Mouse (Mus musculus): ENCODE measurements around the gene Nxf1. TPM values are rescaled to one million over a fixed set of nuclear protein-coding genes. Genes with fewer than 3 reads are reported as not detected.
A peak's percentile ranks its signal among the peaks of the same experiment; 100 is the strongest.

The Nxf1 gene
- total and polyA plus RNA-seq, 3 experiments, result 66.5 to 136 (median 101) TPM

- no peaks in the 10 kb centered on the region for H3K9me3 ChIP-seq (replicated peaks; ENCODE audit: low read length)
- peaks cover 3% of the 10 kb centered on the region; the same call in 1 of the 2 replicates for H3K79me2 ChIP-seq (replicated peaks; ENCODE audit: control insufficient read depth, extremely low read depth, insufficient read depth, poor library complexity, severe bottlenecking)
- in situ Hi-C loops (cut with MboI; ENCODE audit: low pct_ligation_motif_present, low pct_unique_long_range_greater_than_20kb, low sequenced_read_pairs), result no loop called here
- peaks cover 14 to 64% of the 10 kb centered on the region in 2 experiments for H3K4me1 ChIP-seq (ENCODE audit: control insufficient read depth in 1 of 2, insufficient read depth in 2 of 2)
- H3K36me3 ChIP-seq (replicated peaks in 1 of 2; ENCODE audit: control insufficient read depth in 1 of 2, insufficient read depth in 1 of 2, low read length in 1 of 2), result peaks cover 12 to 33% of the 10 kb centered on the region in 2 experiments
- no peak overlapping the region for H3K4me2 ChIP-seq (ENCODE audit: insufficient read depth, low read depth, poor library complexity, severe bottlenecking)
- DNase-seq (ENCODE audit: extremely low read depth), result no peak
- H3K27me3 ChIP-seq (replicated peaks), result no peaks in the 10 kb centered on the region
- no peak for TF ChIP-seq CHD2 (IDR thresholded peaks at IDR 0.05; ENCODE audit: low read length)
- TF ChIP-seq ETS1 (conservative IDR thresholded peaks at IDR 0.05; ENCODE audit: low read depth, low read length), result no peak
- no peak for TF ChIP-seq USF1 (IDR thresholded peaks at IDR 0.05; ENCODE audit: low read depth, low read length)
- no peak for TF ChIP-seq E2F4 (IDR thresholded peaks at IDR 0.05; ENCODE audit: insufficient replicate concordance, low read depth, low read length)
- no peak for TF ChIP-seq NELFE (IDR thresholded peaks at IDR 0.05; ENCODE audit: low read depth, low read length)
- TF ChIP-seq ZMIZ1 (IDR thresholded peaks at IDR 0.05; ENCODE audit: low read depth, low read length), result no peak
- no peak for TF ChIP-seq NRF1 (IDR thresholded peaks at IDR 0.05; ENCODE audit: low read depth, low read length)
- no peak for TF ChIP-seq MAFK (IDR thresholded peaks at IDR 0.05; ENCODE audit: insufficient replicate concordance, low read length)
- TF ChIP-seq ZNF384 (IDR thresholded peaks at IDR 0.05; ENCODE audit: low read depth, low read length), result no peak
- TF ChIP-seq IRF4 (IDR thresholded peaks at IDR 0.05; ENCODE audit: low read depth, low read length), result no peak
- TF ChIP-seq JUND (conservative IDR thresholded peaks at IDR 0.05; ENCODE audit: low read depth, low read length), result no peak
- no peak overlapping the region for H3K9ac ChIP-seq (ENCODE audit: insufficient read depth, low read depth)
- H3K27ac ChIP-seq (ENCODE audit: insufficient read depth, low read depth), result no peak overlapping the region
- no peak overlapping the region for H3K4me3 ChIP-seq (replicated peaks in 1 of 3; ENCODE audit: low read depth in 2 of 3, low read length in 2 of 3, poor library complexity in 1 of 3)
- dilution Hi-C loops (cut with MboI; ENCODE audit: extremely low pct_ligation_motif_present, extremely low pct_unique_long_range_greater_than_20kb, low sequenced_read_pairs), result no loop called here
These were observed 47.2 kb downstream of the Nxf1 start for GRCm38 (mm10) chr19:8803879-8804660.

- H3K9me3 ChIP-seq (replicated peaks; ENCODE audit: low read length), result no peaks in the 10 kb centered on the region
- peak; percentile 78 for DNase-seq (ENCODE audit: extremely low read depth)
- H3K4me2 ChIP-seq (ENCODE audit: insufficient read depth, low read depth, poor library complexity, severe bottlenecking), result peak overlapping the region; percentile 72
- in situ Hi-C loops (cut with MboI; ENCODE audit: low pct_ligation_motif_present, low pct_unique_long_range_greater_than_20kb, low sequenced_read_pairs), result no loop called here
- peak overlapping the region; percentile 19 to 38 (median 36) for H3K4me3 ChIP-seq (replicated peaks in 1 of 3; ENCODE audit: low read depth in 2 of 3, low read length in 2 of 3, poor library complexity in 1 of 3)
- H3K27me3 ChIP-seq (replicated peaks), result no peaks in the 10 kb centered on the region
- peak overlapping the region; percentile 97 for H3K27ac ChIP-seq (ENCODE audit: insufficient read depth, low read depth)
- peaks cover 8% of the 10 kb centered on the region; the same call in 1 of the 2 replicates for H3K79me2 ChIP-seq (replicated peaks; ENCODE audit: control insufficient read depth, extremely low read depth, insufficient read depth, poor library complexity, severe bottlenecking)
- peak; percentile 88 for TF ChIP-seq IRF4 (IDR thresholded peaks at IDR 0.05; ENCODE audit: low read depth, low read length)
- no peak for TF ChIP-seq ZNF384 (IDR thresholded peaks at IDR 0.05; ENCODE audit: low read depth, low read length)
- TF ChIP-seq MYC (IDR thresholded peaks at IDR 0.05; ENCODE audit: low read depth, low read length), result peak; percentile 29; the same call in 1 of the 2 replicates
- no peak for TF ChIP-seq CTCF (conservative IDR thresholded peaks at IDR 0.05 in 1 of 2, IDR thresholded peaks at IDR 0.05 in 1 of 2; ENCODE audit: low read depth in 2 of 2, low read length in 2 of 2)
- peak; percentile 93 for TF ChIP-seq SIN3A (IDR thresholded peaks at IDR 0.05; ENCODE audit: low read length)
- peak; percentile 38; the same call in 1 of the 2 replicates for TF ChIP-seq MEF2A (IDR thresholded peaks at IDR 0.05; ENCODE audit: borderline replicate concordance, low read depth, low read length)
- 0 out of 2 replicates have a peak, but pooled peaks have one; percentile 52 for TF ChIP-seq ZMIZ1 (IDR thresholded peaks at IDR 0.05; ENCODE audit: low read depth, low read length)
- peak; percentile 46; the same call in 1 of the 2 replicates for TF ChIP-seq POLR2AphosphoS2 (IDR thresholded peaks at IDR 0.05; ENCODE audit: low read depth, low read length)
- TF ChIP-seq MAFK (IDR thresholded peaks at IDR 0.05; ENCODE audit: insufficient replicate concordance, low read length), result peak; percentile 63
- TF ChIP-seq GABPA (IDR thresholded peaks at IDR 0.05; ENCODE audit: insufficient replicate concordance, low read depth, low read length), result no peak
- no peak for TF ChIP-seq E2F4 (IDR thresholded peaks at IDR 0.05; ENCODE audit: insufficient replicate concordance, low read depth, low read length)
- peak; percentile 39; the same call in 1 of the 2 replicates for TF ChIP-seq BHLHE40 (IDR thresholded peaks at IDR 0.05; ENCODE audit: low read depth, low read length)
- no peak; the same call in 1 of the 2 replicates for TF ChIP-seq SMC3 (IDR thresholded peaks at IDR 0.05; ENCODE audit: low read depth, low read length)
- TF ChIP-seq HCFC1 (IDR thresholded peaks at IDR 0.05; ENCODE audit: low read depth, low read length), result peak; percentile 42; the same call in 1 of the 2 replicates
- TF ChIP-seq POLR2A (IDR thresholded peaks at IDR 0.05; ENCODE audit: low read depth, low read length), result peak; percentile 47; the same call in 1 of the 2 replicates
- TF ChIP-seq MAX (IDR thresholded peaks at IDR 0.05; ENCODE audit: low read length), result peak; percentile 21; the same call in 1 of the 2 replicates
- TF ChIP-seq EP300 (IDR thresholded peaks at IDR 0.05; ENCODE audit: low read length), result peak; percentile 86
- peak; percentile 50; the same call in 1 of the 2 replicates for TF ChIP-seq ELF1 (IDR thresholded peaks at IDR 0.05; ENCODE audit: low read depth, low read length)
- TF ChIP-seq ETS1 (conservative IDR thresholded peaks at IDR 0.05; ENCODE audit: low read depth, low read length), result peak; percentile 72
- TF ChIP-seq CHD1 (IDR thresholded peaks at IDR 0.05; ENCODE audit: low read depth, low read length), result 0 out of 2 replicates have a peak, but pooled peaks have one; percentile 44
- TF ChIP-seq TCF12 (IDR thresholded peaks at IDR 0.05; ENCODE audit: low read depth, low read length), result peak; percentile 71; the same call in 1 of the 2 replicates
- 0 out of 2 replicates have a peak, but pooled peaks have one; percentile 15 for TF ChIP-seq CHD2 (IDR thresholded peaks at IDR 0.05; ENCODE audit: low read length)
- no peak for TF ChIP-seq ZC3H11A (IDR thresholded peaks at IDR 0.05; ENCODE audit: low read depth, low read length)
- TF ChIP-seq MXI1 (IDR thresholded peaks at IDR 0.05; ENCODE audit: low read depth, low read length), result 0 out of 2 replicates have a peak, but pooled peaks have one; percentile 14
- peak; percentile 52; the same call in 1 of the 2 replicates for TF ChIP-seq RCOR1 (conservative IDR thresholded peaks at IDR 0.05; ENCODE audit: low read depth, low read length)
- dilution Hi-C loops (cut with MboI; ENCODE audit: extremely low pct_ligation_motif_present, extremely low pct_unique_long_range_greater_than_20kb, low sequenced_read_pairs), result no loop called here
- peaks cover 14 to 73% of the 10 kb centered on the region in 2 experiments for H3K4me1 ChIP-seq (ENCODE audit: control insufficient read depth in 1 of 2, insufficient read depth in 2 of 2)
- peaks cover 26 to 53% of the 10 kb centered on the region in 2 experiments for H3K36me3 ChIP-seq (replicated peaks in 1 of 2; ENCODE audit: control insufficient read depth in 1 of 2, insufficient read depth in 1 of 2, low read length in 1 of 2)
- peak overlapping the region; percentile 57 for H3K9ac ChIP-seq (ENCODE audit: insufficient read depth, low read depth)
These were observed 49.9 kb downstream of the Nxf1 start for GRCm38 (mm10) chr19:8806810-8807209.

Measured in CH12.LX (cell line).